Mouse (Mus musculus): Measurements from ENCODE around the gene Ascl5.

DNA sequence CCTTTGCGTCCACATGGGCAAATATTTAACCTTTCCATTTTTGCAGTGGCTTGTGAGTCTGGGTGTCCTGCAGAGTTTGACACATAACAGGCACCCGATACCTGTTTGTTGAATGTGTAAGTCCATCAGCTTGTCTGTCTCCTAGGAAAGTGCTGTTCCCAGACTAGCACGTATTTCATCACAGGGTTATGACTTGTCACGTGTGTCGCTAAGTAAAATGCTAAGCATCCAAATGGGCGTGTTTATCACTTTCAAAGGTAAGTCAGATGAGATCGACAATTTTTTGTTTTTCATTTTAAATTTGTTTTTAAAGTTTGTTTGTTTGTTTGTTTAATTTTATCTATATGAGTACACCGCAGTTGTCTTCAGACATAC, 42.5 kb upstream of the Ascl5 start:
- TF ChIP-seq CTCF (IDR thresholded peaks at IDR 0.05) (no peak), EP300 (IDR thresholded peaks at IDR 0.05) (no peak)
